Mouse (Mus musculus) R1 (cell line): Measurements from ENCODE around the gene P2rx5.

ENCODE experiments used
- DNase-seq: peaks from one replicate; pipeline ENCODE4 v3.0.0-alpha.2; 2018; ENCODE audit warnings: low read depth, low spot score

P2rx5 gene

GRCm38 (mm10) chr11:73159957-73160810 is at the start of gene P2rx5:
TSS of gene P2rx5 (plus strand) at chr11:73160421.
- DNase-seq = peak; percentile 71

- DNase-seq = no peak
Observed at GRCm38 (mm10) chr11:73111414-73111813, 48.8 kb upstream of the P2rx5 start.

- DNase-seq = no peak
Observed at GRCm38 (mm10) chr11:73126495-73126894, 33.7 kb upstream of the P2rx5 start.

- DNase-seq = peak; percentile 71
Observed at GRCm38 (mm10) chr11:73131020-73131419, 29.2 kb upstream of the P2rx5 start.

GRCm38 (mm10) chr11:73132999-73133398 is 27.2 kb upstream of the P2rx5 start:
- DNase-seq = no peak

- DNase-seq = no peak
Observed at GRCm38 (mm10) chr11:73134222-73134621, 26.0 kb upstream of the P2rx5 start.

- DNase-seq = no peak
Observed at GRCm38 (mm10) chr11:73136587-73136986, 23.6 kb upstream of the P2rx5 start.

GRCm38 (mm10) chr11:73137116-73137515 is 23.1 kb upstream of the P2rx5 start:
- DNase-seq = no peak

- DNase-seq = peak; percentile 95
Observed at GRCm38 (mm10) chr11:73137591-73138501, 22.4 kb upstream of the P2rx5 start, which contains the start of gene Haspin. TSS of gene Haspin (minus strand) at chr11:73138294.

GRCm38 (mm10) chr11:73144261-73144681 is 15.9 kb upstream of the P2rx5 start:
- peak; percentile 61 for DNase-seq

- DNase-seq = peak; percentile 93
Observed at GRCm38 (mm10) chr11:73146026-73146974, 13.9 kb upstream of the P2rx5 start.

GRCm38 (mm10) chr11:73146975-73147365 is 13.3 kb upstream of the P2rx5 start:
- DNase-seq = peak; percentile 80

- DNase-seq = peak; percentile 46
Observed at GRCm38 (mm10) chr11:73148209-73148608, 12.0 kb upstream of the P2rx5 start.

GRCm38 (mm10) chr11:73155071-73155470 is 5.2 kb upstream of the P2rx5 start:
- DNase-seq = no peak

- DNase-seq = no peak
Observed at GRCm38 (mm10) chr11:73160811-73161200, 585 bp downstream of the P2rx5 start.

- no peak for DNase-seq
Observed at GRCm38 (mm10) chr11:73161616-73162015, 1.4 kb downstream of the P2rx5 start.

- DNase-seq = no peak
Observed at GRCm38 (mm10) chr11:73162284-73162683, 2.1 kb downstream of the P2rx5 start.

GRCm38 (mm10) chr11:73168071-73168470 is 7.8 kb downstream of the P2rx5 start:
- no peak for DNase-seq

GRCm38 (mm10) chr11:73168576-73168975 is 8.4 kb downstream of the P2rx5 start:
- DNase-seq = peak; percentile 64

- peak; percentile 92 for DNase-seq
Observed at GRCm38 (mm10) chr11:73169231-73169630, 9.0 kb downstream of the P2rx5 start.

GRCm38 (mm10) chr11:73172186-73172585 is 12.0 kb downstream of the P2rx5 start:
- no peak for DNase-seq
